Mouse (Mus musculus) layer of hippocampus, adult 18-20 months (tissue): ENCODE measurements around the gene Epn1. TPM values are rescaled to one million over a fixed set of nuclear protein-coding genes. Genes with fewer than 3 reads are reported as not detected.
"Not testable (repeated sequence)": the region's sequence is repeated elsewhere in the genome, so short reads cannot be mapped to it uniquely, and the experiment has no call there.

Experiments
- DNase-seq, 2 experiments: peaks; one replicate each; pipeline ENCODE4 v3.0.0; 2022; ENCODE audit warnings: low spot score in 2 of 2
- total RNA-seq, 2 experiments: library from RNA; stranded (reverse); gene quantifications; 2 replicates each; pipeline ENCODE4 v1.2.3; 2021

The Epn1 gene
- total RNA-seq, 2 experiments from 2014 or later: 558 to 565 TPM

DNA sequence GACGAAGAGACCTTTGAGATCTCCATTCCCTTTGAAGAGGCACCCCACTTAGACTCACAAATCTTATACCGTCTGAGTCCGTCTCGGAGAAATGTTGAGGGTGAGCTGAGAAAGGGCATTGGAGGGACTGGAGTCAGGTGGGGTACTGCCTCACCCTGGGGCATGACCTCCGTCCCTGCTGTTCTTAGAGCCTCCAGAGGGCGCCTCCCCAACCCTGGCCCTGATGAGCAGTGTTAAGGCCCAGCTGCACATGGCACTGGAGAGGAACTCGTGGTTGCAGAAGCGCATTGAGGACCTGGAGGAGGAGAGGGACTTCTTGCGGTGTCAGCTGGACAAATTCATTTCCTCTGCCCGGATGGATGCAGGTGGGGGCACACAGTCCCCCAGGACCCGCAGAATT lies 22.2 kb upstream of the Epn1 start:
- DNase-seq: no peak

DNA sequence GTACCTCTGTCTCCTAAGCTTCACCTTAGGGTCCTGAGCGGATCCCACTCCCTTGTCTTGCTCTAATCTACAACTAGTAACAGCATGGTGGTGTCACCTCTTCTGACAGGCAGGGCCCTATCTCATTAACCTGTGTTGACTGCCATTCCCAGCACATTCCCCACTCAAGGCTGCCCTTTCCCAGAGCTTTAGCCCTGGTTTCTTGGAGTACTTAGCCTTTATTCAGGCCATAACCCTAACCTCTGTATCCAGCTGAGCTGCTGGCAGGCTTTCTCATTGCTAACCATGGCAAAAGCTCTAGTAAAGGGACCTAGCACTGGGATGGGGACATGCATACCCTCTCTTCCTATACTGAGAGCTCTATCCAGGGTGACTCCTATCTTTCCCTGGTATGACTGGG lies 21.4 kb upstream of the Epn1 start:
- DNase-seq: no peak

DNA sequence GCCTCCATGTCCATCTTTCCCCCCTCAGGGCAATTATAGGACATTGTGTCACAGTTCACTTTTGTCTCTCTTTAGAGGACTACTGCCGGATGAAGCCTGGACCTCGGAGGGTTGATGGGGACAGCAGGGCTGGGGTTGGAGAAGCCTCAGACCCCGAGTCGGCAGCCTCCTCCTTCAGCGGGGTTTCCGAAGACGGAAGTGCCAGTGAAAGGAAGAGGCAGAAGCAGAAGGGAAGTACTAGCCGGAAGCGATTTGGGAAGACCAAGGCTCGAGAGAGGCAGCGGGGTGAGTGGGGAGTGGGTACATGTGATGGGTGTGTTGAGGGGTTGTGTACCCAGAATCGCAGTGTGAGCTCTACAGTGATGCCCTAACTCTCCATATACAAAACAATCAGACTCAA lies 20.6 kb upstream of the Epn1 start:
- DNase-seq: no peak

DNA sequence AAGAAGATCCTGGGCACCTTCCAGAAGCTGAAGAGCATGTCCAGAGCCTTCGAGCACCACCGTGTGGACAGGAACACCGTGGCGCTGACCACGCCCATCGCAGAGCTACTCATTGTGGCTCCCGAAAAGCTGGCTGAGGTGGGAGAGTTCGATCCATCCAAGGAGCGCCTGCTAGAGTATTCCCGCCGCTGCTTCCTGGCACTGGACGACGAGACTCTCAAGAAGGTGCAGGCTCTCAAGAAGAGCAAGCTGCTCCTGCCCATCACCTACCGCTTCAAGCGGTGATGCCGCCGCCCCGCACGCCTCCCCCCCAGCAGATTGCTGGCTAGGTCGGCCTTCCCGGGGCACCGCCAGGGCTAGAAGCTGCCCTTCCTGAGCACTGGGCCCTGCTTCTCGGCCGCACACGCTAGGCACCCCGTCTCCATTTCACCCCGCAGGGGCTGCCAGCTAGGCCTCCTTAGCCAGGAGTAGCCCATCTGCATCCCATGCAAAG lies 19.8 kb upstream of the Epn1 start:
- peak in 1 of 2 experiments; percentile 79 for DNase-seq

DNA sequence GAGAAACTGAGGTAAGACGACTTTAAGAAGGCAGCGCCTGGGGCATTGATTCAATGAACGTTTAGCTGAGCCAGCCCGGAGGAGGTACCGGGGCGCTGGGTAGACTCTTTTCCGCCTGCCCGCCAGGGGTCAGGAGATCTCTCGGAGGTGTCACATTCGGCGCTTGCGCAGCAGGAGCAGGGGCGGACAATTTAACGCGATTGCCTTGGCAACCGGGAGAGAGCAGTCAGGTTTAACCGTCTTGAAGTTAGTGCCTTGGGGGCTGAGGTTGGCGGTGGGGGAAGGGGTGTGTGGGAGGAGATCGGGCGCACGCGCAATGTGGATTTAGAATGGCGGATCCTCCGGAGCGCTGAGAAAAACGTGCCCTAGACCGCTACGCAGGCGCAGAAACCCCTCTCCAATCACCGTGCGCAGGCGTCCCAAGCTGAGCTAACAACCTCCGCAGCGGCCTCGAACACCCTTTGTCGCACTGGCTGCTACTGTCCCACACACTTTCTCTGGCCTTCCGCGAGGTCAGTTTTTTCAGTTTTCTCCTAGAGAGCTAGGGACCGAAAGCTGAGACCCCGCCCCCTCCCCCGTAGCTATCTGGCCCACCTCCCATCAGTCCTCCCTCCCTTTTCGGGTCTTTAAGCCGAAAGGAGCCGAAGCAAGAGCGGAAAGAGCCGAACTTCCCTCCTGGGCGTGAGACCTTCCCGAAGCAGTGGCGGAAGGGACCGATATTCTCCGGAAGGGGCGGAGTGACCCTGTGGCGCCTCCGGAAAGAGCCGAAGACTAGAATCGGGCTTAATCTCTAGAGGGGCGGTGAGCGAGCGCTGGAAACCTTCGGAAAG lies 18.9 kb upstream of the Epn1 start:
- peak; percentile 97 to 100 for DNase-seq

DNA sequence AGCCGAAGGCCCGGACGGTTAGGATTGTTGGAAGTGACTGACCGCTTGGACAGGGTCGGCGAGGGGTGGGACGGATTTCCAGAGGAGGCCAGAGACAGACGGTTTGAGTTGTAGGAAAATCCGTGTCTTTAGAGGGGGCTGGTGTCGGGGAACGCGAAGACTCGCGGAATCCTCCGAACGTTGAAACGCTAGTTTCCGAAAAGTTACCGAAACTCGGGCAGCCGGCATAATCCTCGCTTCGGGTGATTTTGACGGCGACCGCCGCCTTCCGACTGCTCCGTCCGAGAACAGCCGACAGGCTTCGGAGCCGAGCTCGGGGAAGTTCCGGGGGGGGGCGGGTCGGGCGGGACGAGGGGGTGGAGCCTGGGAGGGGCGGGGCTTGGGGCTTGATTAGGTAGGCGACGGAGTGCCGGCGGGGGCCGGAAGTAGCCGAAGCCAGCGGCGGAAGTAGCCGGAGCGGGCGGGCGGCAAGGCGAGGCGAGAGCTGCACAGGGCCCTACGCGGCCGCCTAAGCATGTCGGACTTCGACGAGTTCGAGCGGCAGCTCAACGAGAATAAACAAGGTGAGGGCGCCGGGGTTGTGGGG lies 18.2 kb upstream of the Epn1 start, which contains the start of gene U2af2:
Gene U2af2 (plus strand): TSS at position 370 of the 586 bp plus-strand sequence.
- DNase-seq: peak; percentile 89 to 95

DNA sequence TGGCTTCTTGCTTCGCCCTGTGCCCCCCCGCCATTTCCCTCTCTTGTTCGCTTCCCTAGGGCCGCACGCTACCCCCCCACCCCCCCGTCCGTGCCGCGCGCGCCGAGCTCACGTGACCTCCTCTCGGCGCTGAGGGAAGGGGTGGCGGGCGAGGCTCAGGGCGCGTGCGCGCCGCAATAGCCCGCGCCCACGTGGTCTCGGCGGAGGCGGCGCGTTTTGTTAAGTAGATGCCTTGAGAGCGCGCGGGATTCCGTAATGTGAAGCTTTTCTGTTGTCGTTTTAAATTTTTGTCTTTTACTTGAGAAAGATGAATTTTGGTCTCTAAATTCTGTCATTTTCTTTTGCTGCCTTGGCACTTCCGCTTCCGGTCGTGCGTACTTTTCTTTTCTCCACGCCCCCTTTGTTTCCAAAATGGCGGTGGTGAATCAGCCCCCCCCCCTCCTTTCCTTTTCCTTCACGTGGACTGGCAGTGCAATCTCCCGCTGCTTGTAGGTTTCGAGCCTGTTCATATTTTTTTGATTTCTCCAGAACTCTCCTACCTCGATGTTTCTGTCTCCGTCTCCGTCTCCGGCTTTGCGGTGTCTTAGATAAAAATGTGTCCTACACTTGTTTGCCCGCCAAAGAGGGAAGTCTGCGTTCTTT lies 17.6 kb upstream of the Epn1 start:
- DNase-seq: no peak

DNA sequence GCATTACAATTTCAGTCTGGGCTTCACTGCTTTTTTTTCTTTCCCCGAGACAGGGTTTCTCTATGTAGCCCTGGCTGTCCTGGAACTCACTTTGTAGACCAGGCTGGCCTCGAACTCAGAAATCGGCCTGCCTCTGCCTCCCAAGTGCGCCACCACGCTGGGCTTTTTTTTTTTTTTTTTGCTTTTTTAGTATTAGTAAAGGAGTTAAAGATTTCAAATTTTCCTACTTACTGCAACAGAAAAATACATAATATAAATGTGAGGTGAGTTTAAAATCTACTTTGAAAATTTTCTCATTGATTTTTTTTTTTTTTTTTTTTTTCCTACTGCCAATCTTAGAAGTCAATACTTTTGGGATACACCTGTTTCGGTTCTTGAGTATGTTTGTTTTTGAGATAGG lies 15.1 kb upstream of the Epn1 start:
- DNase-seq: no peak

DNA sequence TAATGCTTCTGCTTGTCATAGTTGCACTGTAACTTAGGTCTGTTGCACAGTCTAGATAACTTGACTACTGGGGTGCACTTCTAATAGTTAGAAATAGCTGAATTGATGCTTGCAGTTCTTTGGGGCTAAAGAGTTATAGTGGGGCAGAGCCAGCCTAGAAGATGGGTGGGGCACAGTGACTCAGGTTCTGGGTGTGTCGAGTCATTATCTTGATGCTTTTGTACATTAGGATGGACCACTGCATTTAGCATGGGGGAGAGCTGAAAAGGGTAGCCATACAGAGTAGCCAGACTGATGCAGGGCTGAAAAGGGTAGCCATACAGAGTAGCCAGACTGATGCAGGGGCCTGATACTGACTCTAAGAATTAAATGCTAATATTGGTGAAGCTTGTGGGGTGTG lies 6.4 kb upstream of the Epn1 start:
- DNase-seq: no peak

DNA sequence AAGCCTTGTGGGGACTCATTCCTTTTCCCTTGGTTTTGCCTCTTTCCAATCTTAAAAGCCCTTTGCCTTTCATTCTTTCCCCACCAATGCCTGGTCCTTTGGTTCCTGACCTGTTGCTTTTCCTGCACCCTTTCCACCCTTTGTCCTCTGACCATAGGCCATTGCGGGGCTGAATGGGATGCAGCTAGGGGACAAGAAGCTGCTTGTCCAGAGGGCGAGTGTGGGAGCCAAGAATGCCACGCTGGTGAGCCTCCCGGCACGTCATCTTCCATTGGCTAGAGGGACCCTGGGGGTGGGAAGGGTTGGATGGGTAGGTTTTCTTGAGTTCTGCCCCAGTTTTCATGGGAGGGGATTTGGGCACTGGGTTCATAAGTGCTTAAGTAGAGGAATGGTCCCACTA lies 5.1 kb upstream of the Epn1 start:
- DNase-seq: no peak

DNA sequence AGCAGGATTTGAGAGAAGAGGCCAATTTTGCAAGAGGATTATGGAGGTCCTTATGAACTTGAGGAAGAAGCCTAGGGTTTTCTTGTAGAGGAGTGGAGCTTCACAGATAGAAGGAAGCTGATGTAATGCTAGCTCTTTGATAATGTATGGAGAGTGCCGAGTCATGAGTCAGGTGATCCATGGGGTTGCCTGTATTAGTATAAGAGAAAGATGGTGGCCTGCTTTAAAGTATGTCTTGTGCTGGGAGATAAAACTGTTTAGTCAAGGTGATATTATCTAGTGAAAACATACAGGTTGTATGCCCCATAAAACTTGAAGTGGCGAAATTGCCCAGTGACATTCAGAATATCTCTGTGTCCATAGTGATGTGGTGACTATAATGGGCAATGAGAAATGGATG lies 3.1 kb upstream of the Epn1 start:
- no peak for DNase-seq

DNA sequence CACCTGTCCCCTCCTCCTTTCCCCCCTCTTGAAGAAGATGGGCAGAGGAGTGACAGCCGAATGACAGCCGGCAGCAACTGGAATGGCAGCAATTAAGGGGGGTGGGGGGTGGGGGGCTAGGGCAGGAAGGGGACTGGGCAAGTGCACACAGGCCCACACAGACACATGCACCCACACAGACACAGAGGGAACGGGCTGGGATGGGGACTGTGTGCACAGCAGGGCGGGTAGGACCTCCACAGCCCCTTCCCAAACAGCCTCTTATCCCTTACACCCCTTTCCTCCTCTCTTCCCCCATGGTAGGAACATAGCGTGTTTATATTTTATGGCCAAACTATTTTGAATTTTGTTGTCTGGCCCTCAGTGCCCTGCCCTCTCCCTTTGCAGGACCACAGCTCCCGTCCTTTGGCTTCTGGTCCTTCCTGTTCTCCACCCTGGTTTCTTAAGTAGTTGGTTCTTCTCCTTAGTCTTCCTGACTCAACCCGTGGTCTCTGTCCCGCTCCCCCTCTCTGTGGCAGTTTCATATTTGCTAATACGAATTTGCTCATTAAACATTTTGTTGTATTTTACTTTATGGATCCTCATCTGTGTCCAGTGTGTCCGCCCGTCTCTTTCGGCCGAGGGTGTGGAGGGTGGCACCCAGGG lies 548 bp upstream of the Epn1 start:
- DNase-seq: not testable (repeated sequence)

DNA sequence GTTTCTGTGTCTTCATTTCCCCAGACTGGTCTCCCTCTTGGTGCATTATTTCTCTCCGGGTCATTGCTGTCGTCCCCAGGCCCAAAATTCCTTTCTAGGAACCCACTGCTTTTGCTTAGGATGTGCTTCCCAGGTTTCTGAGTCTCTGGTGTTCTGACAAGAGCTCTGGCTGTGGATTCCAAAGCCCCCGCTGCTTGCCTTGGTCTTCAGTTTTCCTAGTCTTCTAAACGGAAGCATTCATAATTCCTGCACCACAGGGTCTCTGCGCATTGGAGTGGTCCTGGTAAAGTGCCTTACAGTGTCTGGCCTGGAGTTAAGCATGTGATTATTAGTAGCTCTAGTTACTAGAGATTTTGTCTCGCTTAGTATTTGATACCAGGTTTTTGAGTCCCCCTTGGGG lies 780 bp downstream of the Epn1 start:
- no peak for DNase-seq

DNA sequence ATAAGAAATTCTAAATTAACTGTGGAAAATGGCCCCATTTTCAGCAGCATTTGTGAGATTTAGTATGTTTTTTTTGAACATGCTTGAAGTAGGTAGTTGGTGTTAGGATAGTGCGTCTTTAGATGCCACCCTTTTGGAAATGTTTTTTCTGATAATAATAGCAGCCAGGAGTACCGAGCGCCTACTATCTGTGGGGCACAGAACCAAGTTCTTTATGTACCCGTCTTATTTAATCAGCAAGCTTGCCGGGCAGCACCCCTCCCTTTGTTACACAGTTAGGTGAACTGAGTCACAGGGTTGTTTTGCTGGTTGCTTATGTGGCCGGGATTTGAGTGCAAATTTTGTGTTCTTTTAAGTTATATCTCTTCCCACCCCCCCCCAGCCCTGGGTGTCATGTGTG lies 1.2 kb downstream of the Epn1 start:
- DNase-seq: peak in 1 of 2 experiments; percentile 50

DNA sequence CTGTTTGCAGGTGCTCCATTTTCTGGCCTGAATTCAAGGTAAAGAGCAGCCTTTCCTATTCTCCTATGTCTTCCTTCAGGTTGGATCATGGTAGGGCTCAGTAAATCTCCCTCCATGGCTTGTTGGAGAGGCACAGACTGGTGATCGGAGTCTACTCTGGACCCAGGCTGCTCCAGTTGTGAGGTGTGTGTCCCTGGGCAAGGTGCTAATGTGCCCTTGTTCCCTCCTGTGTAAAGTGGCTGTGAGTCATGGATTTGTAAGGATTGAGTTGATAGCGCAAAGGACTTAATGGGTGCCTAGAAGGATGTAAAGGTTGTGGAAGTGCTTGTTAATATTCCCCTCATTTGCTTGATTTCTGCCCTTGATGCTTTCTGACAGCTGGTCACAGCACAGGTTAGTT lies 1.9 kb downstream of the Epn1 start:
- no peak for DNase-seq

DNA sequence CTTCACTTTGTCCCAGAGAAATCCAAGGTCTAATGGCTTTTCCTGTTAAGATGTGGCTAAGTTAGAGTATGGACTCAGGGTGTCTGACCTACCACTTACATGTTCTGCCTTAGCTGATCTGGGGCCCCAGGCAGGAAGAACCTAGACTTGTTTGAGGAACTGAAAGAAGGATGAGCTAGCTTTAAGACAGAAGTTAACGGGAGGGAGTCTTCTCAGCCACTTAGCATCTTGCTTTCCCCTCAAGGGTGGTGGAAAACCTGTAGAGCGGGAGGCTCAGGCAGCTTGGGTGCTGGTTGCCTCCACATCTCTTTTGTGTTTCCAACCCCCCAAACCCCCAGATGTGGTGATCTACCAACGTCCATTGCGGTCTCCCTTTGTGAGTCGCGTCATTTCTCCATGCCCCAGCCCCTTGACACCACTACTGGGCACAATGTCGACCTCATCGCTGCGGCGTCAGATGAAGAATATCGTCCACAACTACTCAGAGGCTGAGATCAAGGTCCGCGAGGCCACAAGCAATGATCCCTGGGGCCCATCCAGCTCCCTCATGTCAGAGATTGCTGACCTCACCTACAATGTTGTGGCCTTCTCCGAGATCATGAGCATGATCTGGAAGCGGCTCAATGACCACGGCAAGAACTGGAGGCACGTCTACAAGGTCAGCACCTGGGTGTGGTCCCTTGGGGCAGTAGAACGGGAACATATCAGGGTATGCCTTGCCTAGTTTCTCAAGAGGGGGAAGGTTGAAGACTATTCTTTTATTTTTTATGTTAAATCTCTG lies 3.5 kb downstream of the Epn1 start:
- DNase-seq: no peak

DNA sequence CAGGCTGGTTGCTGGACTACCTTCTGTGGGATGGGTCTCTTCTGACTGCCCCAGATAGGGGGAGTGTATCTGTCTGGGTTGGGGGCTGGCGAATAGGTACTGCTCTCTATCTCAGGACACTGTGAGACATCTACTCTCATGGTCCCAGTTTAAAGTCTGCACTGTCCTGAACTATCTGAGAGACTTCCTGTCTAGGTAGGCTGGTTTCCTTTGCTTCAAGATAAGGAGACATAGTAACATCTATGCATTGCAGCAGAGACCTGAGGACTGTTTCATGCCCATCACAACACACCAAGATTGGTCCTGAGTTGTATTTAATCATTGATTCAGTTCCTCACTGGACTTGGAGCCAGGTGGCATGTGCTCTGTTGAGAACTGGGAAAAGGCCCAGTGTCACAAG lies 5.5 kb downstream of the Epn1 start:
- DNase-seq: no peak

DNA sequence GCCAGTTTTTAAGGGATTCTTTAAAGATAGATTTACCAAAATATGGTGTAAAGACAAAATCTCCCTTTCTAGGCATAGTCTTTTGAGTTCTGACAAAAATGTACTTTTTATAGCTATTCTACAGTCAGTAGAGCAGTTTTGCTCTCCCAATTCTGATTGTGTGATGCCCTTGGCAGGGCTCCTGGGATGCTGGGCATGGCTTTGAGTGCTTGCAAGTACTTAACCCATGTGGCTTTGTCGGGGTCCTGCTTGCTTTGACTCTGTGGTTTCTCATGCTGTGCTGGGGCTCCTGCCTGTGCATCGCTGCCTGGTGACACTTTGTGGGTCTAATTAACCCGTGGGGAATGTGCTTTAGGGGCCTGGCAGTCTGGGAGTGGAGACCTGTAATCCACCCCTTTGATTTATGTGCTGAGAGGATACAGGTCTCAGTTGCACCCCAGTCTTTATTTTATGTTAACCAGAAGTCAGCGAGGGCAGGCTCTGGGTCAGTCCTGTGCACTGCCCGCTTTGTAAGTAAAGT lies 6.9 kb downstream of the Epn1 start:
- DNase-seq: no peak

DNA sequence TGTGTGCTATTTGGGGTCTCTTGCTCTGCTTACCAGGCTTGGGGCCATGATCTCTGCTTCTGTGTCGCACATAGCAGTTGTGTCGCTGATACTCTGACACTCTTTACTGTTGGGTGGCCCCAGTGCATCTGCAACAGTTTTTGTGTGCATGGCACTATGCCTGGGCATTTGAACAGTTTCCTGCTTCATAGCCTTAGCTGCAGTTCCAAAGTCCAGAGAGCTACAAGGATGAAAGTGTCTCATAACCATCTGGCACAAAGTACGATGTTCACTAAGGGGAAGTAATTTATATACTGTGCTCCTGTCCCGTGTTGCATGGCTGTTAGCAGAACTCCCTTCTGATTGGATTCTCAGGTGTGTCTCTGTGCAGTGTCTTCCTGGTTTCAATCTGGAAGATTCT lies 7.9 kb downstream of the Epn1 start:
- no peak for DNase-seq

DNA sequence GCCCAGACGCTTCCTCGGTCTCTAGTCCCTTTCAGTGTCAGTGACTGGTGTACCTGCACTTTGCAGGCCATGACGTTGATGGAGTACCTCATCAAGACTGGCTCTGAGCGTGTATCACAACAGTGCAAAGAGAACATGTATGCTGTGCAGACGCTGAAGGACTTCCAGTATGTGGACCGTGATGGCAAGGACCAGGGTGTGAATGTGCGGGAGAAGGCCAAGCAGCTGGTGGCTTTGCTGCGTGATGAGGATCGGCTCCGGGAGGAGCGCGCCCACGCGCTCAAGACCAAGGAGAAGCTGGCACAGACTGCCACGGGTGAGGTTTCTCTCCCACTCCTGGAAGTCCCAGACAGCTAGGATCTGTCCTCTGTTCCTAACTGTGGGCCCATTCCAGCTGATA lies 9.8 kb downstream of the Epn1 start:
- DNase-seq: no peak
